Mouse (Mus musculus) megakaryocyte, embryonic 14.5 days (primary cell): ENCODE measurements at regions not wholly inside any gene's neighbourhood (a gene's known extent, or its start where the extent isn't known, plus 50 kb on each side); places are given as distances from the start of the nearest gene placed in this dataset.

Experiments
- FLI1 ChIP-seq: IDR thresholded peaks from 2 replicates; pipeline ENCODE4 v1.6.1; 2012; ENCODE audit warnings: low read length, inconsistent platforms, mixed read lengths
- GATA1 ChIP-seq: IDR thresholded peaks from 3 replicates; pipeline ENCODE4 v1.6.1; 2012; ENCODE audit warnings: mixed read lengths, low read length, inconsistent platforms, borderline replicate concordance

- no peak for TF ChIP-seq GATA1
- no peak for TF ChIP-seq FLI1
Observed at GRCm38 (mm10) chr2:75431981-75432380, 227.1 kb upstream of the Hnrnpa3 start.
